Mouse (Mus musculus) embryonic stem cell, embryonic (primary cell): ENCODE measurements around the gene Sh3d19.

Experiments
- CTCF ChIA-PET, 4 experiments: fragments of 300-600 bp in 2 of 4; fragments of 350-600 bp in 2 of 4; sonication (Branson Sonifier 250); formaldehyde crosslinking; loops; one replicate each; lab custom pipeline; 2022; ENCODE audit warnings: inconsistent platforms in 2 of 4; lab: Charles Lee
- POLR2A ChIA-PET, 4 experiments: fragments of 300-600 bp in 2 of 4; fragments of 350-600 bp in 2 of 4; sonication (Branson Sonifier 250); formaldehyde crosslinking; loops; one replicate each; lab custom pipeline; 2022; ENCODE audit warnings: antibody characterized with exemption in 4 of 4, inconsistent platforms in 1 of 4; lab: Charles Lee

Gene Sh3d19

DNA sequence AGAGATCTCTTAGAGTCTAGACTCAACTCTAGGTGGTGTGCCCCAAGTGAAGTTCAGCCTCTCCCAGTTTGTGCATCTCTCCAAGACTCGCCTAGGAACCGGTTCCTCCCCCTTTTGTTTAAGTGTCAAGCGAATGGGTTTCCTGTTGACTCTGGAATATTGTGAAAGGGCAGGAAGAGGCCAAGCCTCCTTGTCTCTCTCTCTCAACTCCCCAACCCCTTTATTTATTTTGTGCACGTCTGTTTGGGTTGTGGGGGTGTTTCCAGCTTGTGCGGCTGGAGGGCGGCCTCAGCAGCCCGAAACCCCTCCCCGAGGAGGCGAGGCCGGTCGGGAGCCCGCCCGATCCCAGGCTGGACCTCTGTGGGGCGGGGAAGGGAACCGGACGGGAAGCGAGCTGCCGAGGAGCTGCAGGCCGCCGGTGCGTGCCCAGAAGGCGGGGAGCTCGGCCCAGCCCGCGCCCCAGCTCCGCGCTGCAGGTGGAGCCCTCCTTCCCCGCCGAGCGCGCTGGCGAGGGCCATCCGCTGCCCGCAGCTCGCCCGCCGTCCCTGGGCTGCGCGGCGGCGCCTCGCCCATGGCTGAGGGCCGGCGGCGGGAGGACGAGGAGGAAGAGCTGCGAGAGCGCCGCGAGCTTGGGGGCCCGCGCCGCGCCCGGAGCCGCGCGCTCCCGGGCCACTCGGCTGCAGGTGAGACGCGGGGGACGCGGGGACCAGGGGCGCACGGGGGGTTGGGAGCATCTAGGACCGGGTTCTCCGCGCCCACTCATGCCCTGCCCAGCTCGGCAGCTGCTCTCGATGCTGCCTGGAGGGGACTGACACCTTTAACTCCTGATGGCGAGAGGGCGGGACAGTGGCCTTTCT, at the start of gene Sh3d19:
Gene Sh3d19, plus strand, starts transcription at position 368 of the 857 bp plus-strand sequence.
- ChIA-PET POLR2A (interaction anchor here in 3 of 4 experiments (0.6 to 4.5 kb wide), 28 partner anchors 8 to 397 kb away, joined by 3 to 52 read pairs (median 4); partner anchors contain the start of genes Prss48 (in 2 of the 3), Rps3a1 (in 2 of the 3), Gatb (in 1 of the 3) and Glt28d2 (in 1 of the 3)), CTCF (interaction anchor here in 2 of 4 experiments (0.6 to 1.6 kb wide), 3 partner anchors 32 to 173 kb away, joined by 5 to 8 read pairs (median 6); partner anchors contain the start of gene Prss48 (in 1 of the 2))

DNA sequence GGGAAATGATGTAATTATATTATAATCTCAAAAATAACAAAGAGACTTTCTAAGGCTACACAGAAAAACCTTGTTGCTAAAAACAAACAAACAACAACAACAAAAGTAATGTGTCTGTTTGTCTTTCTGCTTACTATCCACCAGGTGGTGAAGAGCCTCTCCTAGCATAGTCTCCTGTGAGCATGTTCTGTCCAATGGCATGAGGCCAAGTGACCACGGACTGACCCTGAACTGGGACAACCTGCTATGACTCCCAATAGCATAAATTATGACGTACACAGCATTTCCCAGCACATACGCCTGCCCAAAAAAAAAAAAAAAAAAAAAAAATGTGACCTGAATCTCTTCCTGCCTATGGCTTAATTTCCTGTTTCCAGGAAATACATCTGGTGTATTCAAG, 48.6 kb upstream of the Sh3d19 start:
- POLR2A ChIA-PET: no interaction called here

DNA sequence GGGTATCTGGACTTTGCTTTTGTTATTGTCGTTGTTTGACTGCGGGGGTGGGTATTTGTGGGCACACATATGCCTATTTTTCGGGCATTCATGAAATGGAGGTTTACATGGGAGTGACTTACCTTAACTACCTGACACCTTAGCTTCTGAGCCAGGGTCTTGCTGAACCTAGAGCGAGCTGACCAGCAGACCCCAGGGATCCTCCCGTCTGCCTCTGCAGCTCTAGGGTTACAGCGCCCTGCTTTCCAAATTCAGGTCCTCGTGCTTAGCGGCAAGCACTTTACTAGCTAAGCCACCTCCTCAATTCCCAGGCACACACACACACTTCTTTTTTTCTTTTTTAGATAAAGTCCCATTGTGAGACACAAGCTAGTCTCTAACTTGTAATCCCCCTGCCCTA, 47.6 kb upstream of the Sh3d19 start:
- ChIA-PET CTCF (interaction anchor here (0.6 to 2.1 kb wide), 14 partner anchors 23 to 1330 kb away, joined by 3 to 8 read pairs (median 4); partner anchors contain the start of genes Gatb (in 2 of the 4), Prss48 (in 1 of the 4) and Tigd4 (in 1 of the 4)), POLR2A (interaction anchor here in 2 of 4 experiments (0.8 to 2.4 kb wide), 3 partner anchors 78 to 350 kb away, joined by 3 to 8 read pairs (median 5); partner anchors contain the start of genes Gatb (in 1 of the 2) and Prss48 (in 1 of the 2))

More for the DNA sequence above, 48.6 kb upstream of the Sh3d19 start:
- CTCF ChIA-PET: interaction anchor here in 1 of 4 experiments (2.1 kb wide), 1 partner anchor 214 kb away, joined by 8 read pairs; no protein-coding TSS in a partner anchor

DNA sequence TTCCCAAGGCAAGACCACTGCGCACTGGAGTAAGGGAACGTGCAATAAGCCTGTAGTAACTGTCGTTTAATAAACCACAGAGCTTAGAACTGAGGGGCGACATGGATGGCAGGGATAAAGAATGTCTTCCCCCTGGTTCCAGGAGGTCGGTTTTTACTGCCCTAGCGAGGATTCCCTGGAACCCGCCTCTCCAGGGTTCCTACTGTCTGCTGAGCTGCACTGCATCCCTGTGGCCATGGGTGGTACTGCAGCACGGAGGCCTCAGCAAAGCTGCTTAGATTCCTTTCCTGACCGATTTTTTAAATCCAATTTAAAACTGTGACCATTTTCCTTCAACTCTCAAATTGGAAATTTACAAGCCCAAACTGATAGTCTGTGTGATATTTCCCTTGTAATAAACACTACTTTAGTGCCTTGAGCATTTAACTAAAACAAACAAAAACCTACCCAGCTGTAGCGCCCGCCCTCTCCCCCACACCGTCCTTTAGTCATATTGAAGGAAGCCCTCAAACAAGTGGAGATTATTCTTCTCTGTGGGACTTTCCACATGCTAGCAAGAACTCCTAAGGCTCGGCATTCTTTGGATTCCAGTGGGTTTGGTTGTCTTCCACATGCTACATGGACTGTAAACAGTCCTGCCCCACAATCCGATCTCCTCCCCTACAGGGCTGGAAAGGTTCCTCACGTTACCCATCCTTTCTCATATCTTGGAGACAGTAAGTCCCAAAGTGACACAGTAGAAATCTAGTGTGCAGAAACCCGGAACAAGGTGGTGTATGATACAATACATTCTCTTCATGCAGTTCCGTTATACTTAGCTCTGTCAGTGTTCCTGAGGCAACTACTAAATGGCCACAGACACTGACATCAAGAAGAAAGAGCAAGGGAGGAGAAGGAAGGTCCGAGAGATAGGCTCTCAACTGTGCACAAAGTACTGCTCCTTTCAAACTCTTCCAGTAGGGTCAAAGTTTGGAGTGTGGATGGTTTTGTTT, 46.7 kb upstream of the Sh3d19 start:
- CTCF ChIA-PET: interaction anchor here (0.5 to 2.1 kb wide), 28 partner anchors 10 to 373 kb away, joined by 3 to 8 read pairs (median 3); partner anchors contain the start of genes Gatb (in 3 of the 4) and Prss48 (in 2 of the 4)
- POLR2A ChIA-PET: interaction anchor here in 3 of 4 experiments (0.5 to 2.4 kb wide), 8 partner anchors 62 to 851 kb away, joined by 3 to 8 read pairs (median 3); partner anchors contain the start of genes Gatb (in 1 of the 3) and Prss48 (in 1 of the 3)

DNA sequence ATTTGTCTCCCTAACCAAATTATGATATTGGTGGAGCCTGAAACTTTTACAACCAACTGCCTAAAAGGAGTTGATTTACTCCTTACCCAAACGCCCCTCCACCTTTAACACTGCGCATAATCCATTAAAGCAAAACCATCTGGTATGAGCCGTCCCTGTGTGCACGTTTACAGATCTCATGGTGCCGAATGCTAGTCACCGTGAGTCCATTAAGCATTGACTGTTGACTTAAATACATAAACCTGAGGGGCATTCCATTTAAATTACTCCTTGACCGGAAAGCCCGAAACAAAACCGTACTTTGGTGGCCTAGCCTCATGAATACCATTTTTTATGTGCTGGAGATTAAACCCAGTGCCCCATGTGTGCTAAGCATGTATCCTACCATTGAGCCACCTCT, 43.6 kb upstream of the Sh3d19 start:
- ChIA-PET CTCF (interaction anchor here in 3 of 4 experiments (0.6 to 1.6 kb wide), 3 partner anchors 9 to 189 kb away, joined by 3 to 4 read pairs (median 3); no protein-coding TSS in a partner anchor), POLR2A (no interaction called here)

DNA sequence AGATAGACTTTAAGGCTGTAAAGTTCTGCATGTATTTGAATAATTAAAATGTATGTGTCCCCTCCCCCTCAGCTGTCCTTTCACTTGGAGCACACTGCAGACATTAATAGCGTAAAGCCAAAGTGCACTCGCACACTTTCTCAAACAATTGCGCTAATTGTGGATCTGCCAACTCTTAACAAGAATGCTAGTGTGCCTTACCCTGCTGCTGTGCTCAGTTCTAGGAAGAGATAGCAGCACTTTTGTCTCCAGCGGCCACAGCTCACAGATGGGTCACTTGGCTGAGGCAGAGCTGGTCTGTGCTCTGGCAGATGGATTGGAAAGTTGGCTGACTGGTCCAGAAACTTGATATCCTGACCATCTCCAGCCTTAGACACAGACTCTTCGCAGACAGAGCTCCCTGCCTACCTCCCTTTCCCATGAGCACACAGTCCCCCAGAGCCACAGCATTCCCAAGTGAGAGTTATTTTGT, 42.7 kb upstream of the Sh3d19 start:
- ChIA-PET CTCF (interaction anchor here in 1 of 4 experiments (0.6 kb wide), 1 partner anchor 9 kb away, joined by 4 read pairs; no protein-coding TSS in a partner anchor), POLR2A (interaction anchor here in 1 of 4 experiments (0.5 kb wide), 1 partner anchor 209 kb away, joined by 3 read pairs; no protein-coding TSS in a partner anchor)

DNA sequence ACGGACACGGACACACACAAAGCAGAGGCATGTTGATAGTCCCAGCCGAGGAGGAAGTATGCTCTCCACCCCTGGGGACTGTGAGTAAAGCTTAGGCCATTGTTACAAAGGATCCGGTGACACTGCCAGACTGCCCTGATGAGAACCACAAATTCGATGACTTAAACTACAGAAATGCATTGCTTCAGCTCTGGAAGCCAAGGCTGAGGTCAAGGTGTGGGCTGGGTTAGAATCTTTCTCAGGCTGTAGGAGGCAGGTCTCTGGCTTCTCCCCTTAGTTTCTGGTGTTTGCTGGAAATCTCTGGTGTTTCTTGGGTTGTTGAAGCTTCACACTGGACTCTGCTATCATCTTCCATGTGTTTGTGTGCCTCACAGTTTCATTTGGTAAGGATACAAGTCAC, 41.2 kb upstream of the Sh3d19 start:
- ChIA-PET POLR2A (interaction anchor here in 1 of 4 experiments (0.5 kb wide), 1 partner anchor 37 kb away, joined by 6 read pairs; no protein-coding TSS in a partner anchor), CTCF (interaction anchor here in 1 of 4 experiments (0.9 kb wide), 1 partner anchor 56 kb away, joined by 4 read pairs; no protein-coding TSS in a partner anchor)

DNA sequence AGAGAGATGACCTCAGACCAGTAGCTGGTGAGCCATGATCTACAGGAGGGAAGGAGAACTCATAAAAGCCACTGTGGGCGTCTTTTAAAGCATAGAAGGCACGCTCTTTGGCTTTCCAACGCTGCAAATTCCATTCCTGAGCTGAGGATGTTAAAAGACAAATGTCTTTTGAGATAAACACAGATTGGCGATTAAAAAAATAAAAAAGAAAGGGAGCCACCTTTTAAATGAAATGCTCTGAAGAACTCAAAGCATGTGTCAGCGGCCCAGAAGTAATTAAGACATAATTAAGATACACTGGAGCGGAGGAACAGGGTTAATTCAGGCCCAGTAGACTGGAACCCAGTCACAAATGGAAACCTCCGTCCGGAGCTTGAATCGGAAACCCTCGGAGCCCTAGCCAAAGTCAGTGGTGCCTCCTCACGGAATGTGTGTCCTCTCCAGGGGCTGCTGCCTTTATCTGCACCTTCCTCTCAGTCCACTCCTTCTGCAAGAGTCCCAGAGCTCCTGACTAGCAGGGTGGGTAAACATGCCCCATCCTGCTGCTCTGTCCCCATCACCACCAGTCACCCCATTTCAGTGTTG, 40.1 kb upstream of the Sh3d19 start:
- ChIA-PET CTCF (interaction anchor here in 3 of 4 experiments (0.6 to 0.8 kb wide), 4 partner anchors 71 to 1590 kb away, joined by 3 to 6 read pairs (median 5); partner anchors contain the start of gene Prss48 (in 2 of the 3)), POLR2A (no interaction called here)

DNA sequence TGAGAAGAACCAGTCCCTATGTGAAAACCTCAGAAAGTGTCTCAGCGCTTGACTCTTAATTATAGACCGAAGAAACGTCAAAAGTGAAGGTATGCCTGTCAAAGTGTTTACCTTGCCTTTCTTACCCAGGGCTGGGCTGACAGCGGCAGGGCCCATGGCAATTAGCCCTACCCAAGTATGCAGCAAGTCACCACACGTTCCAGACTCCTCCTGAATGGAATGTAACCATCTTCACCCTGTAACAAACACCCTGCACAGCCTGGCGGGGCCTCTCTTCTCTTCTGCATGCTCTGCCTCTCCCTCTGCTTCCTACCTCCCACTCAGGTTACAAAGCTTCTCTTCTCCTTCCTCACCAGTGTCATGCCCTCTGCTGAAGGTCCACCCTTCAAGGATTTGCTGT, 39.0 kb upstream of the Sh3d19 start:
- ChIA-PET CTCF (interaction anchor here in 1 of 4 experiments (0.7 kb wide), 1 partner anchor 125 kb away, joined by 6 read pairs; no protein-coding TSS in a partner anchor), POLR2A (no interaction called here)

DNA sequence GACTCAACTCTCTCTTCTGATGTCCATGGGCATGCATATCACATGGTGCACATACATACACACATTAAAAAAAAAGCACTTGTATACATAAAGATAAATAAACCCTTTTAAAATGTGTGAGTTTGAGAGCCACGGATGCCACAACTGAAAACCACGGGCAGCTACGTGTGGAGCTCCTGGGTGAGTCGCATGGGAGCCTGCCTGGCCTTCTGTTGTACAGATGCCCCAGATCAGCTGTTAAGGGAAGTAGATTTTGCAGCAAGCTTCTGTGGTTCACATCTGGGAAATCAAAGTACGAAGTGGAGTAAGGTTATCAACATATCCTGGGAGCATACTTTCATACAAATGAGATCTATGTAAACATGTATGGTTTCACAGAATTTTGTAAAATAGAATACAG, 37.3 kb upstream of the Sh3d19 start:
- CTCF ChIA-PET: no interaction called here

DNA sequence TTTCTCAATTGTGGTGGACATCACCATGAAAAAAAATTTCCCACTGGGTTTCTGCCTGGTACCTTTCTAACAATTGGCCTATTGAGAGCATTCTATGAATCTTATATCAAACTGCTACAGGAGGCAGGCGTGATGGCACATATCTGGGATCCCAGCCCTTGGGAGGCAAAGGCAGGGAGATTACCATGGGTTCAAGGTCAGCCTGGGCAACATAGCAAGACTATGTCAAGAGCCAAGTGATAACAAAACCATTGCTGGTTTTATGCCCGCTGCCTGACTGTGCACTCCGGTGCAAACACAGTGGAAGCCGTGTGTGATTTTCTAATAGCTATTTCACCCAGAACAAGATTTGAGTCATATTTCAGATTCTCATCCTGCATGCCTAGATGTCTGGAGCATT, 20.0 kb upstream of the Sh3d19 start:
- ChIA-PET CTCF (no interaction called here), POLR2A (interaction anchor here in 2 of 4 experiments (1.0 kb wide), 2 partner anchors 23 to 43 kb away, joined by 3 to 4 read pairs; no protein-coding TSS in a partner anchor)

More for the DNA sequence above, 37.3 kb upstream of the Sh3d19 start:
- POLR2A ChIA-PET: no interaction called here

DNA sequence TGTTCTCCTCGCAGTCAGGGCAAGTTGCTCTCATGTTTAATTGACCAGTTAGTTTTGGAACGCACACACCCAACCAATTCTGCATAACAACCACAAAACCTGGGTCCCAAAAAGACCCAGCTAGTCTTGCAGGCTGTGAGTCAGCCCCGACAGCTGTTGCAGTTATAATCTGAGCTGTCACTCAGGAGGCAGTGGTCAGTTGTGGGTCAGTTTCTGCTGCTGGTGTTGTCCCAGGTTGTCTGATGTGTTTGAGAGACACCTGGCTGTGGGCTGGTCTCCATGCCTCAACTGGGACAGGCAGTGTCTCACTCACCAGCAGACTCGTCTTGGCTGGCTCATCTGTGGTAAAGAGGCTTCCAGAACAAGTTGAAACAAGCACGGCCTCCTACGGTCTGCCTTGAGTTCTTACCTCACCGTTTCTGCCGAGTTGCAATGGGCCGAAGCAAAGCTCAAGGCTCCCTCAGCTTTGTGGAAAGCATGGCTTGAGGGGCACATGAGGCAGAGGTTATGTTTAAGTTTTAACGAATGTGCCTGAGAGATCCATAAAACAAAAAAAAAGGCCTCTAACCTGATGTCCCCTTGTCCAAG, 18.1 kb upstream of the Sh3d19 start:
- CTCF ChIA-PET: no interaction called here
- POLR2A ChIA-PET: interaction anchor here in 2 of 4 experiments (0.9 to 1.0 kb wide), 2 partner anchors 18 to 41 kb away, joined by 4 to 5 read pairs; partner anchors contain the start of gene Sh3d19 (in 1 of the 2)

DNA sequence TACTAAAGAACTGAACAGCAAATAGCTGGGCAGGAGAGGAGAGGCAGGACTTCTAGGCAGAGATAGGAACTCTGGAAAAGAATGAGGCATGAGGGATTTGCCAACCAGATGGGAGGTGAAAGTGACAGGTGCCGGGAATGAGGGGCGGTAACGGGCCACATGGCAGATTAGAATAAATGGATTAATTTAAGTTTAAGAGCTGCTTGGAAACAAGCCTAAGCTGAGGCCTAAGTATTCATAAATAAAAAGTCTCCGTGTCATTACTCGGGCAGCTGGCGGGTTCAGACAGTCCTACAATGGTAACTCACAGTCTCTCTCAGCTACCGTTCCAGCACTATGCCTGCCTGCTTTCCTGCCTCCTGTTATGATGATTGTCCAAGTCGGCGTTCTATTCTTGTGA, 15.6 kb upstream of the Sh3d19 start:
- POLR2A ChIA-PET: interaction anchor here in 2 of 4 experiments (0.6 to 1.5 kb wide), 8 partner anchors 11 to 69 kb away, joined by 3 to 6 read pairs (median 4); partner anchors contain the start of gene Sh3d19 (in 1 of the 2)
- CTCF ChIA-PET: interaction anchor here in 1 of 4 experiments (1.1 kb wide), 1 partner anchor 47 kb away, joined by 3 read pairs; the partner anchor contains the start of gene Prss48

DNA sequence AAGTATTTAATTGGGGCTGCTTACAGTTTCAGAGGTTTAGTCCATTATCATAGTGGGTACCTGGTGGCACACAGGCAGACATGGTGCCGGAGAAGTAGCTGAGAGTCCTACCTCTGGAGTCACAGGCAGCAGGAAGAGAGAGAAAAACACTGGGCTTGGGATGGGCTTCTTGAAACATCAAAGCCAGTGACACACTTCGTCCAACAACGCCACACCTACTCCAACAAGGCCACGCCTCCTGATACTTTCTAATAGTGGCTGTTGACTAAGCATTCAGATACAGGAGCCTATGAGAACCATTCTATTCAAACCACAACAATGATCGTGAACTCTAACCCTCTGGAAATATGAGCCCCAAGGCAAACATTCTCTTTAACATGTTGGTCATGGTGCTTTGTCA, 15.2 kb upstream of the Sh3d19 start:
- ChIA-PET CTCF (interaction anchor here in 1 of 4 experiments (1.1 kb wide), 1 partner anchor 47 kb away, joined by 3 read pairs; the partner anchor contains the start of gene Prss48), POLR2A (interaction anchor here in 2 of 4 experiments (0.8 to 1.5 kb wide), 7 partner anchors 11 to 69 kb away, joined by 3 to 6 read pairs (median 4); partner anchors contain the start of gene Sh3d19 (in 1 of the 2))

DNA sequence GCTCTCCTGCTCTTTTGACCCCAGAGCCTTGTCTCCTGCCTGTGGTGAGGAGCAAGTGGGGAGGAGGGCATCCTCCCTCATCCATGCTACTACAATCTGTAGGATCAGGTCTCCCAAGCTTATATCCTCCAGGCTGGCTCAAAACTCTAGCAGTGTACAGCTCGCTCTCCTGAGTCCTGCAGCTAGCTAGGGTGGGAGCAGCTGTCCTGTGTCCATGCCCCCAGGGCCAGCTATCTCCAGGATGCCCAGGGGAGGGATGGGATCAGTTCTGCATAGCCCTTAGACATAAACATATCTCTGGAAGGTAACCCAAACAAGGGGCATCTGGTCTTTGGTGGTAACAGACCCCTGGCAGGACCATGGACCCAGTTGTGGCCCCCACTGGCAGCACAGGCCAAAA, 11.2 kb upstream of the Sh3d19 start:
- ChIA-PET POLR2A (interaction anchor here in 1 of 4 experiments (1.3 kb wide), 1 partner anchor 39 kb away, joined by 3 read pairs; no protein-coding TSS in a partner anchor), CTCF (no interaction called here)

DNA sequence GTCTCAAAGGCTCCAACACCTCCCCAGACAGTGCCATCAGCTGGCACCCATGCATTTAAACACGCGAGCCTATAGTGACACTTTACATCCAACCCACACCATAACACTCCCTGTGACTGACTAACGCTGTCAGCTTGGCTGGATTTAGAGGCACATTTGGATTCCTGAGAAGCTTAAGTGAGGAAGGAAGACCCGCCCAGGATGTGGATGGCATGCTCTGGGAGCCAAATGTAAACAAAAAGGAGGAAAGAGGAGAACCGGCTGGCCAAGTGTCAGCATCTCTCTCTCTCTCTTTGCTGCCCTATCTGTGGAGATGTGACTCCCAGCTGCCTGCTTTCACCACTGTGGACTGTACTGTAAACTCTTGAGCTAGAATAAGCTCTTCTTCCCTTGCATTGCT, 9.8 kb upstream of the Sh3d19 start:
- CTCF ChIA-PET: interaction anchor here in 1 of 4 experiments (0.7 kb wide), 1 partner anchor 169 kb away, joined by 6 read pairs; no protein-coding TSS in a partner anchor
- POLR2A ChIA-PET: interaction anchor here in 1 of 4 experiments (0.9 kb wide), 1 partner anchor 103 kb away, joined by 3 read pairs; no protein-coding TSS in a partner anchor
